Mouse (Mus musculus) neural tube, embryonic 11.5 days (tissue): ENCODE measurements at regions not wholly inside any gene's neighbourhood (a gene's known extent, or its start where the extent isn't known, plus 50 kb on each side); places are given as distances from the start of the nearest gene placed in this dataset.

Experiments
- ATAC-seq: fragments of 200-750 bp; cut with Nextera tagmentation; 2 replicates; pipeline ENCODE4 v1.8.0; 2017; ENCODE audit warnings: moderate number of reproducible peaks, mild to moderate bottlenecking, moderate TSS enrichment, moderate library complexity; ENCODE audit not compliant: insufficient read depth, low FRiP score, low TSS enrichment
- DNase-seq: peaks from one replicate; pipeline ENCODE4 v3.0.0-alpha.2; 2015; ENCODE audit warnings: low spot score
- H3K27ac ChIP-seq: fragments of 300-500 bp; sonication (generic); 2 replicates; pipeline ENCODE4 v1.5.1; 2014; ENCODE audit warnings: low read depth, mild to moderate bottlenecking, low read length
- H3K27me3 ChIP-seq: fragments of 300-500 bp; sonication (generic); 2 replicates; pipeline ENCODE4 v1.6.1; 2014; ENCODE audit warnings: mild to moderate bottlenecking, low read length, mixed read lengths; ENCODE audit not compliant: control insufficient read depth, insufficient read depth
- H3K36me3 ChIP-seq: fragments of 300-500 bp; sonication (generic); 2 replicates; pipeline ENCODE4 v1.6.1; 2014; ENCODE audit warnings: mild to moderate bottlenecking, low read length, moderate library complexity, mixed read lengths; ENCODE audit not compliant: control insufficient read depth, insufficient read depth
- H3K4me1 ChIP-seq: fragments of 300-500 bp; sonication (generic); 2 replicates; pipeline ENCODE4 v1.6.1; 2014; ENCODE audit warnings: low read length, mixed read lengths; ENCODE audit not compliant: control insufficient read depth, insufficient read depth
- H3K4me2 ChIP-seq: fragments of 300-500 bp; sonication (generic); 2 replicates; pipeline ENCODE4 v1.6.1; 2014; ENCODE audit warnings: low read depth, mild to moderate bottlenecking, moderate library complexity
- H3K4me3 ChIP-seq: fragments of 300-500 bp; sonication (generic); 2 replicates; pipeline ENCODE4 v1.5.1; 2014; ENCODE audit warnings: low read depth, low read length
- H3K9ac ChIP-seq: fragments of 300-500 bp; sonication (generic); 2 replicates; pipeline ENCODE4 v1.6.1; 2014; ENCODE audit warnings: mild to moderate bottlenecking, low read length
- H3K9me3 ChIP-seq: fragments of 300-500 bp; sonication (generic); 2 replicates; pipeline ENCODE4 v1.6.1; 2016; ENCODE audit warnings: low read length; ENCODE audit not compliant: control insufficient read depth
- WGBS: fragments of 180-500 bp; shearing (Covaris S2); extraction: QIAGEN DNeasy Blood & Tissue Kit; methylation state at CpG from one replicate; pipeline ENCODE4 v1.1.7; 2014; 5-methylcytosine and 5-hydroxymethylcytosine counted together

DNA sequence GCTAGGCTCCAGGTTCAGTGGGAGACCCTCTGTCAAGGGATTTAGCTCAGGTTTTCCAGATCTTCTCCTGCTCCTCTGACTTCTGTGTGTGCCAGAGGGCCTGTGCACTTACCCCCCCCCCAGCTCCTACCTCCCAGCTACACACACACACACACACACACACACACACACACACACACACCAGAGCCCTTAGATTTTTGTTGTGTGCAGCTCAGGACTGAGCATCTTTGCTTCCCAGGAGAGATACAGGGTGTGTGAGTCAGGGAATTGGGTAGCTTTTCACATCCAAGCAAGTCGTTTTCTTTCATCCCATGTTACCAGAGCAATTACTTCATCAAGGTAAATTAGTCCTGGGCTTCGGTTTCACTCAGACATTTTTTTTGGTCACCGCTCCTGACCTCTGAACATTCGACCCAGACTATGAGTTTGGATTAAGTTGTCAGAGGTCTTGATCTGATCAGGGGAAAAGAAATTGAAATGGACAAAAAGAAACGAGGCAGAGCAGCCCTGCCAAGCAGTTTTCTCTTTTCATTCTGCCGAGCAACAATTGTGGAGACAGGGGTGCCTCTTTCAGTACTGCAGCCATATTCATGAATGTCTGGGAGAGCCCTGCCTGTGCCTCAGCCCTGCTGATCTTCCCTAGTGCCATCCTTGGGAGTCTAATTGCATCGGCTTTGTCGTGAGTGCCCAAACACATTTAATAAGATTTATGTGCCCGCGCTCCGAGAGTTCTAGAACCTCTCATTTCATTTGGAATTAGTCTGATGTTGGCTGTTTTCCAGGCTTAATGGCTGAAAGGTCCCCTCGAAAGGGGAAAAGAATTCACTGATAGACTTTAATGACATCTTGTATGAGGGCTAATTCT lies 241.3 kb downstream of the 1500009L16Rik start:
- DNase-seq (no peak), ATAC-seq (peak; percentile 58; the same call in 1 of the 2 replicates)
- Histone ChIP-seq H3K4me2 (no peak overlapping the region), H3K27me3 (no peaks in the 10 kb centered on the region), H3K27ac (0 out of 2 replicates have a peak overlapping the region, but pooled peaks have one; percentile 3), H3K9me3 (no peaks in the 10 kb centered on the region), H3K36me3 (no peaks in the 10 kb centered on the region), H3K9ac (no peak overlapping the region), H3K4me3 (no peak overlapping the region), H3K4me1 (peaks cover 11% of the 10 kb centered on the region)
- WGBS = 38% methylated on average over 12 of the region's 12 CpGs

- Histone ChIP-seq H3K9me3 (no peaks in the 10 kb centered on the region), H3K9ac (no peak overlapping the region), H3K27ac (no peak overlapping the region), H3K36me3 (no peaks in the 10 kb centered on the region), H3K4me2 (no peak overlapping the region), H3K27me3 (no peaks in the 10 kb centered on the region), H3K4me1 (peaks cover 11% of the 10 kb centered on the region), H3K4me3 (no peak overlapping the region)
- DNase-seq (no peak), ATAC-seq (no peak)
- WGBS = 71% methylated on average over 5 of the region's 5 CpGs
Measured at GRCm38 (mm10) chr10:83964838-83965237, 242.2 kb downstream of the 1500009L16Rik start.

DNA sequence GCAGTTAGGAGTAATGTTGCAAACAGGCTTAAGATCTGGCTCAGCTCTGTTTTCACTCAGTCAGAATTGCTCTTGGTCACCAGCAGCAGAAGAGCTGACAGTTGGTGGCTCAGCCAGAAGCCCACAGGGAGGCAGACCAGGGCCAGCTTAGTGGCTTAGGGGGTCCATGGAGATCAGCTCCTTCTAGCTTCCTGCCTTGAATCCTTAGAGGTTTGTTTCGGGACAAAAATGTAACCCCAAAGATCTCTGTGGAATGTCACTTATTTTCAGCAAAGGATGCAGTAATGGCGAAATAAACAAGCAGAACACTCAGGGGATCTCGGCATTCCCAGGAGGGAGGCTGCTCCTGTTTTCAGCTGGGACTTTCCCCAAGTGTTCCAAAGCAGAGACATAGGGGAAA lies 247.8 kb downstream of the 1500009L16Rik start:
- Histone ChIP-seq H3K27ac (no peak overlapping the region), H3K4me2 (no peak overlapping the region), H3K9ac (no peak overlapping the region), H3K27me3 (no peaks in the 10 kb centered on the region), H3K4me1 (no peaks in the 10 kb centered on the region), H3K9me3 (no peaks in the 10 kb centered on the region), H3K36me3 (no peaks in the 10 kb centered on the region), H3K4me3 (no peak overlapping the region)
- 77% methylated on average over 3 of the region's 3 CpGs for WGBS
- ATAC-seq (no peak), DNase-seq (no peak)

GRCm38 (mm10) chr10:83974548-83974947 lies 251.9 kb downstream of the 1500009L16Rik start:
- Histone ChIP-seq H3K4me3 (no peak overlapping the region), H3K36me3 (no peaks in the 10 kb centered on the region), H3K27ac (no peak overlapping the region), H3K9me3 (no peaks in the 10 kb centered on the region), H3K4me1 (no peaks in the 10 kb centered on the region), H3K9ac (no peak overlapping the region), H3K27me3 (no peaks in the 10 kb centered on the region), H3K4me2 (no peak overlapping the region)
- DNase-seq (no peak), ATAC-seq (no peak)
- WGBS = 85% methylated on average over 6 of the region's 6 CpGs

GRCm38 (mm10) chr10:83976548-83976947 lies 253.9 kb downstream of the 1500009L16Rik start:
- H3K27ac ChIP-seq = no peak overlapping the region
- no peaks in the 10 kb centered on the region for H3K27me3 ChIP-seq
- H3K36me3 ChIP-seq = no peaks in the 10 kb centered on the region

GRCm38 (mm10) chr10:83979930-83980329 lies 257.3 kb downstream of the 1500009L16Rik start:
- no peaks in the 10 kb centered on the region for H3K36me3 ChIP-seq
- H3K9ac ChIP-seq = no peak overlapping the region
- no peak overlapping the region for H3K4me3 ChIP-seq
- DNase-seq (no peak), ATAC-seq (no peak)
- H3K9me3 ChIP-seq = no peaks in the 10 kb centered on the region
- H3K27ac ChIP-seq = no peak overlapping the region
- no peaks in the 10 kb centered on the region for H3K4me1 ChIP-seq
- H3K4me2 ChIP-seq = no peak overlapping the region
- WGBS = 83% methylated on average over 2 of the region's 2 CpGs
- H3K27me3 ChIP-seq = no peaks in the 10 kb centered on the region

More at GRCm38 (mm10) chr10:83976548-83976947, 253.9 kb downstream of the 1500009L16Rik start:
- H3K9ac ChIP-seq = no peak overlapping the region
- H3K4me2 ChIP-seq = no peak overlapping the region
- 47% methylated on average over 3 of the region's 3 CpGs for WGBS
- ATAC-seq (no peak), DNase-seq (no peak)
- H3K4me3 ChIP-seq = no peak overlapping the region
- H3K9me3 ChIP-seq = no peaks in the 10 kb centered on the region
- no peaks in the 10 kb centered on the region for H3K4me1 ChIP-seq

GRCm38 (mm10) chr10:83984697-83985415 lies 262.2 kb downstream of the 1500009L16Rik start:
- no peak for DNase-seq
- Histone ChIP-seq H3K27ac (no peak overlapping the region), H3K9me3 (no peaks in the 10 kb centered on the region), H3K4me1 (no peaks in the 10 kb centered on the region), H3K36me3 (no peaks in the 10 kb centered on the region), H3K9ac (no peak overlapping the region), H3K4me3 (no peak overlapping the region), H3K4me2 (no peak overlapping the region), H3K27me3 (no peaks in the 10 kb centered on the region)
- 68% methylated on average over 12 of the region's 12 CpGs for WGBS
- no peak for ATAC-seq

DNA sequence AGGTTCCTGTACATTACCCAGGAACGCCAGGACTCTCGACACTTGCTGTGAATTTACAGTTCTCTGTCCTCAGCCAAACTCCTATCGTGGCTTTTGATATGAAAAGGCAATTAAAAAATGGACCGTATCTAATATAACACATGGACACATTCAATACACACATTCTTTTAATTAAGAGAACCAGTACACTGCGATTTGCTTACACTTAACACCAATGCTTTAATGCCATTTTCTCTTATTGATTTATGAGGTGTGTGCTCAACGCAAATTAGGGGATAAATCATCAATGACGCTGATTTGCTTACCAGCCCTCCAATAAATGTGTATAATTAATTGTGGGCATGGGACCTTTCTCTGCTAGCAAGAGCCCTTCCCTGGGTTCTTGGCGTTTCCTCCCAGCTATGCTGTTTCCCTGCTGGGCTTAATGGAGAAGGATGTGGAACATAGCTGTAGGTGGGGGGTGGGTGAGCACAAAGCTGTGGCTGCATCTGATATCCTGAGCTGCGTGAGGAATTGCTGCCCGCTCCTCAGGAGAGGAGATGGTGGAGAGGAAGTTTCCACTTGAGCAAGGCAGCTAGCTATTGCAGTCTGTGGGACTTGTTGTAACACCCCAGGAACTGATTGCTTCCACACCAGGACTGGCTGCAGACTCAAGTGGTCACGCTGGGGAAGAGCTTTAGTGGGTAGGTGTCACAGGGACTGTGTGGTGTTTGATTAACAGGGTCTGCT lies 270.1 kb downstream of the 1500009L16Rik start:
- no peak overlapping the region for H3K4me3 ChIP-seq

More for the DNA sequence above, 270.1 kb downstream of the 1500009L16Rik start:
- 61% methylated on average over 11 of the region's 11 CpGs for WGBS
- no peaks in the 10 kb centered on the region for H3K27me3 ChIP-seq
- no peak overlapping the region for H3K4me2 ChIP-seq
- no peaks in the 10 kb centered on the region for H3K9me3 ChIP-seq
- no peaks in the 10 kb centered on the region for H3K36me3 ChIP-seq
- ATAC-seq (no peak), DNase-seq (no peak)
- no peaks in the 10 kb centered on the region for H3K4me1 ChIP-seq
- no peak overlapping the region for H3K27ac ChIP-seq
- H3K9ac ChIP-seq = no peak overlapping the region
